Mouse (Mus musculus) heart, postnatal 25 days (tissue): ENCODE measurements at regions not wholly inside any gene's neighbourhood (a gene's known extent, or its start where the extent isn't known, plus 50 kb on each side); places are given as distances from the start of the nearest gene placed in this dataset.

ENCODE experiments used
- DNase-seq: peaks from one replicate; pipeline ENCODE4 v3.0.0; 2022; ENCODE audit warnings: low spot score
- intact Hi-C: fragments of 180-260 bp; cut with DNase I; formaldehyde crosslinking; loops from one replicate; pipeline ENCODE4 v1.15.1; 2025

- intact Hi-C loops = no loop called here
- no peak for DNase-seq
These were observed 199.7 kb upstream of the Nr4a3 start for GRCm38 (mm10) chr4:47845239-47845638.

- no peak for DNase-seq
- intact Hi-C loops = no loop called here
These were observed 198.3 kb upstream of the Nr4a3 start for GRCm38 (mm10) chr4:47846389-47847318.

GRCm38 (mm10) chr4:47861151-47861550 lies 183.8 kb upstream of the Nr4a3 start:
- intact Hi-C loops = no loop called here
- DNase-seq = no peak

- intact Hi-C loops = no loop called here
- DNase-seq = no peak
These were observed 174.8 kb upstream of the Nr4a3 start for GRCm38 (mm10) chr4:47870010-47870637.

GRCm38 (mm10) chr4:47870638-47871019 lies 174.3 kb upstream of the Nr4a3 start:
- intact Hi-C loops = no loop called here
- no peak for DNase-seq

- DNase-seq = no peak
- intact Hi-C loops = no loop called here
These were observed 163.4 kb upstream of the Nr4a3 start for GRCm38 (mm10) chr4:47881560-47881959.

- intact Hi-C loops = no loop called here
- no peak for DNase-seq
These were observed 162.9 kb upstream of the Nr4a3 start for GRCm38 (mm10) chr4:47882076-47882475.

- intact Hi-C loops = no loop called here
These were observed 145.4 kb upstream of the Nr4a3 start for GRCm38 (mm10) chr4:47899579-47899978.

GRCm38 (mm10) chr4:47902749-47903148 lies 142.2 kb upstream of the Nr4a3 start:
- intact Hi-C loops = no loop called here

More at GRCm38 (mm10) chr4:47899579-47899978, 145.4 kb upstream of the Nr4a3 start:
- no peak for DNase-seq

GRCm38 (mm10) chr4:47912259-47912658 lies 132.7 kb upstream of the Nr4a3 start:
- intact Hi-C loops = no loop called here
- DNase-seq = no peak

More at GRCm38 (mm10) chr4:47902749-47903148, 142.2 kb upstream of the Nr4a3 start:
- no peak for DNase-seq

- intact Hi-C loops = no loop called here
- DNase-seq = no peak
These were observed 125.4 kb upstream of the Nr4a3 start for GRCm38 (mm10) chr4:47919576-47919975.

- intact Hi-C loops = no loop called here
- no peak for DNase-seq
These were observed 113.5 kb upstream of the Nr4a3 start for GRCm38 (mm10) chr4:47931464-47931863.

- DNase-seq = no peak
- intact Hi-C loops = no loop called here
These were observed 111.4 kb upstream of the Nr4a3 start for GRCm38 (mm10) chr4:47933526-47933925.

- intact Hi-C loops = no loop called here
- DNase-seq = no peak
These were observed 109.4 kb upstream of the Nr4a3 start for GRCm38 (mm10) chr4:47935547-47935946.

GRCm38 (mm10) chr4:47936470-47937125 lies 108.4 kb upstream of the Nr4a3 start:
- no peak for DNase-seq
- intact Hi-C loops = no loop called here

GRCm38 (mm10) chr4:47947869-47948573 lies 96.9 kb upstream of the Nr4a3 start:
- DNase-seq = peak; percentile 65
- intact Hi-C loops = loop anchor here (2.0 to 5.0 kb wide), 2 partner anchors 97 to 179 kb away; partner anchors contain the start of gene Nr4a3

- intact Hi-C loops = loop anchor here (5.0 kb wide), 1 partner anchor 179 kb away; no protein-coding TSS in a partner anchor
- no peak for DNase-seq
These were observed 96.2 kb upstream of the Nr4a3 start for GRCm38 (mm10) chr4:47948789-47949188.

- DNase-seq = no peak
- intact Hi-C loops = no loop called here
These were observed 90.2 kb upstream of the Nr4a3 start for GRCm38 (mm10) chr4:47954576-47955305.

- intact Hi-C loops = no loop called here
- DNase-seq = no peak
These were observed 80.3 kb upstream of the Nr4a3 start for GRCm38 (mm10) chr4:47964630-47965029.
